Mouse (Mus musculus) heart, postnatal 14 days (tissue): ENCODE data around the gene Fam76b. TPM values are rescaled to one million over a fixed set of nuclear protein-coding genes. Genes with fewer than 3 reads are reported as not detected.
"Not testable (repeated sequence)": the region's sequence is repeated elsewhere in the genome, so short reads cannot be mapped to it uniquely, and the experiment has no call there.

Experiments used
- DNase-seq, 2 experiments: peaks; one replicate each; pipeline ENCODE4 v3.0.0; 2021 to 2022
- intact Hi-C: fragments of 180-260 bp; cut with DNase I; formaldehyde crosslinking; loops from one replicate; pipeline ENCODE4 v1.15.1; 2025
- long read RNA-seq, 2 experiments: library from polyadenylated mRNA; stranded (forward); transcript quantifications; one replicate each; pipeline ENCODE4 v2.0.0; 2021
- total RNA-seq, 2 experiments: library from RNA; stranded (reverse); gene quantifications; 2 replicates each; pipeline ENCODE4 v1.2.3; 2021

Fam76b gene
- 10 to 100 TPM; 15.7 to 16.7 TPM for total RNA-seq
- long read RNA-seq, experiment 1, partial matches to known transcripts = 0 of 3 reads
- long read RNA-seq, experiment 1, other reads (novel, unspliced or antisense) = 0 of 3 reads
- long read RNA-seq, experiment 2, transcript Fam76b-201 (10 exons, 3,702 nt) = major isoform, 5 of 8 reads
- long read RNA-seq, experiment 2, partial matches to known transcripts = 0 of 8 reads
- long read RNA-seq, experiment 2, other reads (novel, unspliced or antisense) = 3 of 8 reads

DNA sequence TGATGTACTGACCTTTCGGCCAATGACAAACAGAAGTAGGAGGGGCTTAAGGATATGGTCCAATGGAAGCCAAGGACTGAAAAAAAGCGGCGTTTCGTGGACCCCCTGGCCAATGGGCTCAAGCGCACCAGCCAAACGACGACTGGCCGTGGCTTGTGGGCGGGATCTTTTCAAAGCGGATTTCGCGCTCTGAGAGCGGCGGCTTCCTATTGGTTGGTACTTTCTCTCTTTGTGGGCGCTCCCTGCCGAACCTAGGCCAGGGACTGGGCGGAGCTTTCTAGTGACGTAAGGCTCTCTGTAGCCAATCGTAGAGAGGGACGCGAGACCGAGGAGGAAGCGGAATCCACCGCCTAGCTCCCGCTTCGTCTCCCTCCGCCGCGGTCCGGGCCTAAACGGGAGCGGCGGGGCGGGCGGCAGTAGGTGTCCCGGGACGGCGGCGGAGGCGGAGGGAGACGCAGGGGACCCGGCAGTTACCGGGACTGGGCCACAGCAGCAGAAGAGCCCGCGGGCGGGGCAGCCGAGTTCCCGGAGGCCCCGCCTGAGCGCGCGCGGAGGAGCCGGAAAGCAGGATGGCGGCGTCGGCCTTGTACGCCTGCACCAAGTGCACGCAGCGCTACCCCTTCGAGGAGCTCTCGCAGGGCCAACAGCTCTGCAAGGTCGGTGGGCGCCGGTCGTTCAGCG is at the start of gene Fam76b:
TSS of gene Fam76b (plus strand) at position 311 of the 681 bp plus-strand sequence.
- DNase-seq = peak; percentile 98 to 99
- intact Hi-C loops = loop anchor here (5.0 kb wide), 2 partner anchors 80 to 450 kb away; partner anchors contain the start of genes Mtmr2 and Sesn3

DNA sequence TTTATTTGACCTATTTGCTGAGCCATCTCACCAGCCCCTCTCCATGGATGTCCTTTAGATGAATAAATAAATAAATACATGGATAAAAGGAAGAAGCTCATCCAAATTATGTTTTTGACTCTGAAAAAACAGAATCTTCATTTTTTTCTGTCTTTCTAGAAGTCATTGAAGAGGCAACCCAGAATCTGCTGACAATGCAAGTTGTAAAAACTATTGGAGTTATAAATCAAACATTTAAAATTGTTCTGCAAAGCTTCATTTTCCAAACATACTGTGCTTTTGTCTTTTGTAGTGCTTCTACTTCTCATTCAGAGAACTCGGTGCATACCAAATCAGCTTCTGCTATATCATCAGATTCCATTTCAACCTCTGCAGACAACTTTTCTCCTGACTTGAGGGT is 45.5 kb upstream of the Fam76b start:
- intact Hi-C loops = no loop called here
- no peak for DNase-seq

DNA sequence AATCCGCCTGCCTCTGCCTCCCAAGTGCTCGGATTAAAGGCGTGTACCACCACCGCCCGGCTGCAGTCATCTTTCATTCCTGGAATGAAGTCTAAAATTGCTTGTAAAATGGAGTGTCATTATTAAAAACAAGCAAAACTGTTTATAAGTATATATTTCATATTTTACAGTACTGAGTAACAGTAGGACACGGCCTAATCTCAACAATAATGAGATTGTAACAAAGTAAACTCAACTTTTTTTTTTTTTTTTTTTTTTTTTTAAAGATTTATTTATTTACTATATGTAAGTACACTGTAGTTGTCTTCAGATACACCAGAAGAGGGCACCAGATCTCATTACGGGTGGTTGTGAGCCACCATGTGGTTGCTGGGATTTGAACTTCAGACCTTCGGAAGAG is 36.7 kb upstream of the Fam76b start:
- intact Hi-C loops, DNase-seq: not testable (repeated sequence)

DNA sequence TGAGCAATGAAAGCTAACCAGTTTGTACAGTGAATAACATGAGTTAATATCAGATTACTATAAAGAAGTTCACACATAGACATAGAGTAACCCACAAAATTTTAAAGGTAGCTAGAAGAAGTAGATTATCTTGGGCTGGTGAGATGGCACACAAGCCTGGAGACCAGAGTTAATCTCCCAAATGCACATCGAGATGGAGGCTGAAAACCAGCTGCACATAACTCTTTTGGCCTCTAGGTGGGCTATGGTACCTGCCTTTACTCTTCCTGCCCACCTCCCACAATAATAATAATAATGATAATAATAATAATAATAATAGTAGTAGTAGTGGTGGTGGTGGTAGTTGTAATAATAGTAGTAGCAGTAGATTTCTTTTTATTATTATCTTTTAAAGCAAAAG is 33.2 kb upstream of the Fam76b start:
- DNase-seq = no peak
- intact Hi-C loops = no loop called here

DNA sequence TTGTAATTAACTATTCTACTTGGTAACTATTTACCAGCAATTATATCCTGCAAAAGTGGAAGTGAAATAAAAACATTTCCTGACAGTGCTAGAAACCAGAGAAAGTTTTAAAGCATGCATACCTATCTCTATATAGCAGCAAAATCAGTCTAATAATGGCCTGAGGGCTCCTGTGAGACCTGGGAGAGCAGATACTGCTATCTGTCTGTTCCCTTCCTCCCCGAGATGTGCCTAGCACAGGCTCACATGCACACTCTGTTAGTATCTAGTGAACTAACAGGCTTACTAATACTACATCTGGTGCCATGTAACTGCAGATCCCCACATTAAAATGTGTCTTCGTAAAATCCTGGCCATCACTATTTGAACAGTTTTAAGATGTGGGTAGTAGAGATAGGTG is 32.8 kb upstream of the Fam76b start:
- no peak for DNase-seq
- intact Hi-C loops = loop anchor here (5.0 kb wide), 1 partner anchor 32 kb away; no protein-coding TSS in a partner anchor

DNA sequence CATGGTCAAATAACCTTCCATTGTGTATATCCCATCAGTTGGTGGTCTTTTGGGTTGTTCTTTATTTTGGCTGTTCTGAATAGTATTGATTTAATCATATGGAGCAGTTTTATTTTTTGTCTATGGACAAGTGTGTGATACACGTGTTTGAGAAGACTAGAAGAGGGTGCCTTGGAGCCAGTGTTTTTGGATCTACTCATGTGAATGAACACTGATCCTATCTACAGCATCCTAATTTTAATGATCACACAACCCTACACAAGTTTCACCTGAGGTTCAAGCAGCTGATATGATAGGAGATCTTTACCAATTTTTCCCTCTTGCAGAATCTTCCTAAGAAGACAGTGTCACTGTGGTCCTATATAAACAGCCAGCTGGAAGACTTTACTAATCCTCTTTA is 23.0 kb upstream of the Fam76b start:
- DNase-seq = no peak
- intact Hi-C loops = loop anchor here (5.0 kb wide), 1 partner anchor 572 kb away; no protein-coding TSS in a partner anchor

DNA sequence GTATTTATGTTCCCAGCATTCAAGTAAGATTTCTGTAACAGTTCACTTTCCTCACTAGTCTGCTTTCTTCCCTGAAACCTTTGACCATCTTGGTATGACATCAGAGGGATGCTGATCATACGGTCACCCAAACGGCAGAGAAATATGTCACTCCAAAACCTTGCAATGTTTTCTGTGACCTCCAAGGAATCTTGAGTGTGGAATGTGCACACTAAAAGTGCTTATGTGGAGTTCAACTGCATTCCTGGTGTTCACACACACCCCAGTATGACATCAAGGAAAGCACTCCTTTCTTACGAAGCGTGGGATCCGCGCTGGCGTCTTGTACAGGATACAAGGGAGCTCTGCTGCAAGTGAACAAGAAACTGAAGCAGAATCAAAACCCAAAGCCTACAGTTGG is 20.7 kb upstream of the Fam76b start:
- no peak for DNase-seq
- intact Hi-C loops = loop anchor here (5.0 kb wide), 1 partner anchor 60 kb away; the partner anchor contains the start of gene Mtmr2

DNA sequence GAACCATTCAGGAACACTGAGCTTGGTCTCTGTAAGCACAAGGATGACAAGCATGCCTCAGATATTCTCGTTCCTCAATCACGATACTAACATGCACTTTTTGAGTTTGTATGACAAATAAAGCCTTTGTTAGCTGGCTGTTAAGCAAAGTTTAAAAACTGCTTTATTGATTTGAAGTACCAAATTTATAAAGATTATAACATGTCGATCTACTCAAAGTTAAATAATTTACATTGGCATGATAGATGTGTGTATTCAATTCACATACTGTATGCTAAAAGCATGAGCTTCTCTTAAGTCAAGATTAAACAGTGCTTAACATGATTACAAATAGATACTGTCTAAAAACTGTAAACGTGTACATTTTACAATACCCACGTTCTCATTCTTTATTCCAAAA is 19.9 kb upstream of the Fam76b start:
- intact Hi-C loops = loop anchor here (5.0 kb wide), 1 partner anchor 60 kb away; the partner anchor contains the start of gene Mtmr2
- DNase-seq = no peak

DNA sequence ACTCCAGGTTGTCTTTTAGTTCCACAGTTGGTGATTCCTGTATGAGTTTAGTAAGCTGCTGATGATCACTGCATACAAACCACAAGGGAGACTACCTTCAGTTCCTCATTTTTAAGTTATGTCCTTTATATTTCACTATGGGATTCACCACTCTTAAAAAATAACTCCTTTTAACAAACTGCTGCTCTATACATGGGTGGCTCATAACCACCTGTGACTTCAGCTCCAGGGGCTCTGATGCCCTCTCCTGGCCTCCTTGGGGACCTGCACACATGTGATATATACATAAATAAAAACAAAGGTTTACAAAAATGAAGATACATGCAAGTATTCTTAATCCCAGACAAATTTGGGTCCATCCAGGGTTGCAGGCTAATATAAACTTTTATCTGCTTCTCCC is 17.6 kb upstream of the Fam76b start:
- intact Hi-C loops = loop anchor here (5.0 kb wide), 1 partner anchor 63 kb away; the partner anchor contains the start of gene Mtmr2
- peak in 1 of 2 experiments; percentile 8 for DNase-seq

DNA sequence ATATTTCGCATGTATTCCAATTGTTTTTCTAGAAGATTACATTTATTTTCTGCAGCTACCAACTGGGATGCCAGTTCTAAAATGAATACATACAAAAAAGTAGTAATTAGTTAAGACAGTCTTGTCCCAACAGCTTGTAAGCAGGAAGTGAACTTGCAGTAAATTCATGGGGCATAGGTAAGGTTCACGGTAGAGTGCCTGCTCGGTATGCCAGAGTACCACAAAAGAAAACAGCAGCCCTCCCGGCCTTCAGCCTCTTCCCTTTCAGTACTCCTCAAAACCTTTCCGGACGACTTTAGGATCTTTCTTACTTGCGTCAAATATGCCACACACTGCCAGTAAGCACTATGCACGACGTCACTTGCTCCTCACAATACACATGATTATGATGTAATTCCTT is 9.1 kb upstream of the Fam76b start:
- no peak for DNase-seq
- intact Hi-C loops = no loop called here

DNA sequence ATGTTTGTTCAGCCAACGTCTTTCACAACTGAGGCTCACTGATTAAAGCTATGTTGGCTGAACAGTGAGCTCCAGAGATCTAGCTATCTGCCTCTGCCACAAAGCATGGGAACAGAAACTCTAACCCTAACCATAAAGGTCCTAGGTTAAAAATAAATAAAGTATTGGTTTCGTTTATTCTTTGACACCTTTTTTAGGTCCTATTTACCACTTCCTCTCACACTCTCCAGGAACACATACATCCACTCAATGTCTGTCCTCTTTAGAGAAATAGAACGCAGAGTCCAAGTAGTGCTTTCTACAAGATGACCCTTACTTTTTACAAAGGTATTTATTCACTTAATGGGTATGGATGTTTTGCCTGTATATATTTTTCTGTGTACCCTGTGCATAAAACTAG is 6.7 kb upstream of the Fam76b start:
- intact Hi-C loops = no loop called here
- no peak for DNase-seq

DNA sequence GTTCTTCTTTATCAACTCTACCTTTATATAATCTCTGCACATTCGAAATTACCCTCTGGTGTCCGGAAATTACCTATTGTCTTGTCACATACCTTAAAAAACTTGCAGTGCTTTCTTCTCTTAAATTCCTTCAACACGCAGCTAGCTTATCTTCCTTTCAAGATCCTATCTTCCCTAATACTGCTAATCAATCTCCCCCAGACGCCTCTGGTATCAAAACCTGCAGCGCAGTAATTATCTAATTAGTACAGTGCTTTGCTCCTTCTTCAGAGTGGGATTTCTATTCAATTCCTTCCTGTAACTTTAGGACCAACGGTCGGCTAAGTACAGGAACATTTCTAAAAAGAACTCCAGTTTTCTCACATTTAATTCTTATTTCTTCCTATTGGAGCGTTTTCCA is 1.6 kb upstream of the Fam76b start:
- no peak for DNase-seq
- intact Hi-C loops = loop anchor here (5.0 kb wide), 2 partner anchors 79 to 451 kb away; partner anchors contain the start of genes Mtmr2 and Sesn3

DNA sequence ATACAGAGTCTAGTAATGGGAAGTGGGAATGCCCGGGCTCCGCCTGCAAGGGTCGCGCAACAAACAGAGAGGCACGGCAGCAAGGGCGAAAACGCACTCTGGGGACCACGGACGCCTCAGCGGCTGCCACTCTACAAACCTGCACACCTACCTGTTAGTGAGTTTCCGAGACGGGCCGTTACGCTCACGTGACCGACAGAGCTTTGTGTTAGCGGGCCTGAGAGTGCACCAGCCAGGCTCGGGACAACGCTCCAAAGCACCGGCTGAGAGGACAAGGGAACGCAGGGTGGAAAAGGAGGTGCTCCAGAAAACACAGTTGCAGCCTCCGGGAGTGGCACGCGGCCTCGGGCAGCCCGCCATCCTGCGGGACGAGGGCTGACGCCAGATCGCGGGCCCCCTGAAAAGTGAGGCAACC is 1.1 kb upstream of the Fam76b start:
- no peak for DNase-seq
- intact Hi-C loops = loop anchor here (5.0 kb wide), 2 partner anchors 79 to 451 kb away; partner anchors contain the start of genes Mtmr2 and Sesn3

DNA sequence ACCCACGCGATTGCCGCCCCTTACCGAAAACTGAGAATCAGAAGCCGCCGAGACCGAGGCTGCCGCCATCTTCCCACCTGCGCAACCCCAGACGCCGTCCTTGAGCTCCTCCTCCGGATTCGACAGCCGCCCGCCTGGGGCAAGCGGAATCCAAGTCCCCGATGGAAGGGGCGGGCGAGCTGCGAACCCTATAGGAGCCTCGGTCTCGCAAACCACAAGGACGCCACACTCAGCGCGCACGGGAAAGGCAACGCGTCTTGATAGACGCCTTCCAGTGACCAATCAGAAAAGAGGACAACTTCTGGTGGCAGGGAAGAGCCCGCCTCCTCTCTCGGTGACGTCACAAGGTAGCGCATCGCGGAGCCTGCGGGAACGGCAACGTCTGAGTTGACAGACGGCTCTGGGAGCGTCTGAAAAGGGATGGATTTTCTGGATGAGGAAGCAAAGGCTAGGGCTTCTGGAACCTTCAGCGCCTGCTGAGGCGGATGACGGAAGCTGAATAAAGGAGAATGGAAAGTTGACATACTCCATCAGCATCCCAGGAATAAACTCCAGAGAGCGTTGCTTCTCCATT is 597 bp upstream of the Fam76b start, which contains the start of gene Cep57:
TSS of gene Cep57 (minus strand) at position 276 of the 574 bp plus-strand sequence.
- intact Hi-C loops = loop anchor here (5.0 kb wide), 2 partner anchors 80 to 450 kb away; partner anchors contain the start of genes Mtmr2 and Sesn3
- peak; percentile 92 for DNase-seq

DNA sequence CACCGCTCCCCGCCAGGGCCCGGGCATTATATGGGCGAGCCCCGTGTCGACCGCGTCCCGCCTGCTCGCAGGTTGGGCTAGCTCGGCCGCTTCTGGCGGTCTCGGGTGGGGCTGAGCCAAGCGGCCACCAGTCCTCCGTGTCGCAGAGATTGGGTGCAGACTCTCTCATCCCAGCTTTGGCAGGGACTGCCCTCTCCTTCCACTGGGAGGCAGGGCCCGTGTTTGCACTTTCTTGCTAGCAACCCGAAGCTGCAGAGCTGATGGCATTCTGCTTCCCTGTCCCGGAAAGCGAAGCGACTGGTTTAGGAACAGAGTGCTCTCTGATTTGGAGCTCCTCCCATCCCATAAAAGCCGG is 548 bp downstream of the Fam76b start:
- intact Hi-C loops = loop anchor here (5.0 kb wide), 2 partner anchors 81 to 449 kb away; partner anchors contain the start of genes Mtmr2 and Sesn3
- no peak for DNase-seq

DNA sequence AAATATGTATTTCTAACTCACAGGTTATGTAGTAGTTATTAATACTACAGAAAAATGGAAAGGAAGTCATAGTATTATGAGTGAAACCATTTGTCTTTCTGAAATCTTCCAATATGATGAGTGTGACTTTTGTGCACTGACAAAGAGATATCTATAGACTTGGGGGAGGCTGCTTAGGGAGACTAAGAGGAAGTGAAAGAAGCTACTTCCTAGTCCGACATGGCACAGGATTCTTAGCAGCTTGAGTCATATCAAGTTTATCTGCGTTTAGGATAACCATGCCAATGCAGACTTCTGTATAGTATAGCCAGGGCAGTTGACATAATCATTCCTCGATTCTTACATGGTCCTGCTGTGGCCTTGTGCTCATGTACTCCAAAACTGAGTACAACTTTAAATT is 7.7 kb downstream of the Fam76b start:
- DNase-seq = no peak
- intact Hi-C loops = no loop called here

DNA sequence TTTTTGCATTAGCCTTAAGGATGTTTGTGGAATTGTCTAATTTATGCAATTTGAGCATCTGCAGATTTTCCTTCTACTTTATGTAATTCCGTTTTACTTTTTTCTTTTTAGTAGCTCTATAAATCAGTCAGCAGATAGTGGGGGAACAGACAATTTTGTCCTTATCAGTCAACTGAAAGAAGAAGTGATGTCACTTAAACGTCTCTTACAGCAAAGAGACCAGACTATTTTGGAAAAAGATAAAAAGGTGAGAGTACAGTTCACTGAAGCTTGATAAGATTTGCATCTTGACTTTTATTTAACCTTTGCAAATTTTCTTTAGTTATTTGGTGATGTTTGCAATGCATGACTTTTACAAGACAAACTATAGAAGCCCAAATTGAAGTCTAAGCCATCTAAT is 9.2 kb downstream of the Fam76b start:
- DNase-seq = no peak
- intact Hi-C loops = no loop called here

DNA sequence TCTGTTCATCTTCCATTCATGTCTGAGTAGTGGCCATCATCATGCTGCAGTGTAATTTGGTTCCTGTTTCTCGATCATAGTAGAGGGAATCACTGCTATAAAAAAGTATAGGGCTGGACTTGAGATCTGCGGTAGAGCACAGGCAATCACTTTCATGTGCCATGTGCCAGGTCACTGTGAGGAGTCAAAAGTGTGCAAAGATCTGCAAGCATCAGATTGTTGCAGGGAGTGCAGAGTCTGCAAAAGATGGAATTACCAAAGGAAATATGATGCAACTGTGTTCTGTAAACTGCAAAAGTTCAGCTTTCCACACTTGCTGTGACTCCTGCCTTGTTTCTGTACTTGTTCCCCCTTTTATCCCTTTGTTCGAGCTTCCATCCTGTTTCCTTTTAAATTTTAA is 20.1 kb downstream of the Fam76b start:
- intact Hi-C loops = no loop called here
- DNase-seq = no peak

DNA sequence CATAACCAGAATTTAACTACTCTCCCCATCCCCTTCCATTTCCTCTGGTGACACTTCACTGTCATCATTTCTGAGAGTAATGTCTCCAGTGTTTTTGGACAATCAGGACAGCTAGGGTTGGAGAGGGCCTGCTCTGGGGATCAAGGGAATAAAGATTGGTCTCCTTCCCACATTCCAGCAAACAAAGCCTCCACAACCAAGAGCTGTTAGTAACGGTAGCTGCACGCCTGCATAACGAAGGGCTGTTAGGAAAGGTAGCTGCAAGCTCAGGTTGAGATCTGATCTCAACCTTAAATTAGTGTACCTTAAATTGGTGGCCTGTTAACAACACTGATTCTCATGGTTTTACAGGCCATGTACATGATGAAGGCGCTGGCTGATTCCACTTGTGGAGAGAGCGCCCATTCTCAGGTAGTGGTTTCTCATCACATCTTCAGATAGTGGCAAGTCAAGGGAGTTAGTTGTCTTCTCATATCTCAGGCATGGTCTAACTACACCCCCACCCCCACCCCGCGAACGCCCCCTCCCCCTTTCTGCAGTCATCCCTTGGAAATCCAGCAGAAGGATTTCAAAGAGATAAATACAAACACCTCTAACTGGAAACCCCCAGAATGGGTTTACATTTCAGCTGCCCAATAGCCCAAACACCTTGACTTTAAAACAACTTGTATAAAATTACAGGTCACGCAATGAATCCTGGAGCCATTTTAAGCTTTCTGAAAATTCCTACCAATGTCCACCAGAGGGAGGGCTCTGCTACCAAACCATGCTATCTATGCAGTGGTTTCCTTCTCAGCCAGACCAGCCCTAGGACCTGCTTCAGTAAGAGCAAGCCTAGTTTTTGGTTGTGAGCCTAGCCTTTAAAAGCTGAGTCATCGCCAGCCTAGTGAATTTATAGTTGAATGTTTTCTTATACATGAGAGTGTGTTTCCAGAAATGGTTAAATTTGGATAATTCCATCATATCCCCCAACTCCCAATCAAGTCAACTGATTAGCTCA is 21.3 kb downstream of the Fam76b start:
- intact Hi-C loops = loop anchor here (2.0 kb wide), 1 partner anchor 494 kb away; no protein-coding TSS in a partner anchor
- peak in 1 of 2 experiments; percentile 36 for DNase-seq

DNA sequence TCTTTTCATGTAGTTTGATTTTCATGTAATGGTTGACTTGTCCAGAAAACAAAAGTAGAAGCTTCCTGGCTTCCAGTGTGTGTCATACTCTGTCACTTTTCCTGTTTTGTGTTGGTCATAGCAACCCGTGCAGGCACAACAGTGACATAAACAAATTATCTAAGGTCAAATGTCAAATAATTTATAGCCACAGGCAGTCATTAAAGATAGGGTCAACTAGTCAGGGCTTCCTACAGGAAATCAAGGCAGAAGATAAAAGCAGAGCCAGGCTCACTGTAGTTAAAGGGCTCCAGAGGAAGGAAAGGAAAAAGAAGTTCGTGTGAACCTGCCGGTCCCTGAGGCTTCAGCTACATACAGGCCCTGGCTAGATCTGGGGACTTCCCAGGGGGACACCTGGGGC is 26.4 kb downstream of the Fam76b start:
- DNase-seq = no peak
- intact Hi-C loops = no loop called here
